Mouse (Mus musculus): ENCODE results near the gene Pygo2. TPM values are rescaled to one million over a fixed set of nuclear protein-coding genes. Genes with fewer than 3 reads are reported as not detected.

The Pygo2 gene
- total RNA-seq, 2 experiments from 2014 or later: 40.7 to 40.9 TPM

DNA sequence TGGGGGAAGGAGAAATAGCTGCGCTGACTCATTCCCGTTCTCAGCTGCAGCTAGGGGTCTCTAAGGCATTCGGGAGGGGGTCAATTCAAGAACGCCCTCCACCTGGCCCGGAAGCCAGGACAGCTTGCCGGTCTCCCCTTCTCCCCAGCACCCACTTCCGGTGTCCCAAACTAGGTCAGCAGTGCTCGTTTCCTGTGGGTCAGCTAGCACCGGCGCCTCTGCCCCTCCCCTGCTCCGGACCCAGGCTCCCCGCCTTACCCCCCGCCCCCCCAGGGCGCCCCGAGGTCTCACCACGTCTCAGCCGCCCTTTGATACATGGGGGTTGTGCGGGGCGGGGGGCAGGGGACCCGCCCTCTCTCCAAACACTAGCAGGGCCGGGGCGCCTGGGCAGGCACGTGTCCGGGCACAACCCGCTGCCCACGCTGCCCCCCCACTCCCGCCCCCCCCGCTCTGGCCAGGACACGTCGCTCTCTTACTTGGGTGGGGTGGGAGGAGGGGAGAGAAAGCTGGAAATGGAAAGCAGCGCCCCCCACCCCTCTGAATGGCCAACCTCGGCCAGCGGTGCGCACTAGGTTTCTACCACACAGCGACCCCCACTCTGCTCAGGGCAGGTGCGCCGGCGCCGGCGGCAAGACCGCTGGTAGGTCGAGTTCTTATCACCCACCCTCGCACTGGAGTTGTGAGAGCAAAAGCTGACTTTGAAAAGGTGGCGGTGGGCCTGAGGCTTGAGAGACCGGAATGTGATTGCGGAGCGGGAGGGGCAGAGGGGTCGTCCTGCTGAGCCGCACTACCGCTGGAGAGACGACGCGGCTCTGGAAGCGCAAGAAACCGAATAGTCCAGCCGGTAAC, 38.1 kb upstream of the Pygo2 start:
- peak; percentile 63 to 72 for DNase-seq (ENCODE audit: low spot score in 2 of 2)

DNA sequence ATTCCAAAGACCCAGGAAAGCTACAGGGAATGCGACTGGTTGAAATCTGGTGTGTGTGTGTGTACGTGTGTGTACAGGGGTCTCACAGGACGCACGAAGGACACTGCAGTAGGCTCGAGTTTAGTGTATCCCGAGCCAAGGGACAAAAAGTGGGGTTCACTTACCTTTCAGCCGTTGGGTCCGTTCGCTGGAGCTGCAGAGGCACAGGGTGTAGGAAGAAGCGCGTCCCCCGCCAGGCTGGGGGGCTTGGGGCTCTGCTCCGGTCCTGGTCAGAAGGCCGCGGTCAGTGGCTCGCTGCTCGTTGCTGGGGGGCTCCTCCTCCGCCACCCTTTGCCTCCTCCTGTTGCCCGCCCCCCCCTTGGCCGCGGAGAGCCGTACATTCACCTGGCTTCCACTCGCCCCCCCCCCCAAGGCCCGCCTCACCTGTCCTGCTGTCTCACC, 37.1 kb upstream of the Pygo2 start:
- peak; percentile 41 to 50 for DNase-seq (ENCODE audit: low spot score in 2 of 2)

DNA sequence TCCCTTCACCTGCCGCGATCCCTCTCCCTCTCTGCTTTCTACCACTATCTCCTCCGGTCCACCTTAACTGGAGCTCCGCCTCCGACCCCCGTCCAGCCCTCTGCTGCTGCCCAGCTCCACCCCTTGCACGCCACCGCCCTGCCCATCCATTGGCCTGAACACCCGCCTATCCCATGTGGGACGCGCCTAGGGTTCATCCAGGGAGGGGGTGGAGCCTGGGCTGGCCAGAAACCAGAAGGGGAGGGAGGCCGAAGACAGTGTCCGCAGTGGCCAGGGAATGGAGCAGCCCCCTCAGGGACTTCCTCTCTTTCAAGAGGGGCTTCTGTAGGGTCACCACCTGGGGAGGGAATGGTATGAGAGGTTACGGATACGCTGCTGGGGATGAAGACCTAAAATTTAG, 36.4 kb upstream of the Pygo2 start:
- DNase-seq (ENCODE audit: low spot score in 2 of 2): peak; percentile 96 to 98

DNA sequence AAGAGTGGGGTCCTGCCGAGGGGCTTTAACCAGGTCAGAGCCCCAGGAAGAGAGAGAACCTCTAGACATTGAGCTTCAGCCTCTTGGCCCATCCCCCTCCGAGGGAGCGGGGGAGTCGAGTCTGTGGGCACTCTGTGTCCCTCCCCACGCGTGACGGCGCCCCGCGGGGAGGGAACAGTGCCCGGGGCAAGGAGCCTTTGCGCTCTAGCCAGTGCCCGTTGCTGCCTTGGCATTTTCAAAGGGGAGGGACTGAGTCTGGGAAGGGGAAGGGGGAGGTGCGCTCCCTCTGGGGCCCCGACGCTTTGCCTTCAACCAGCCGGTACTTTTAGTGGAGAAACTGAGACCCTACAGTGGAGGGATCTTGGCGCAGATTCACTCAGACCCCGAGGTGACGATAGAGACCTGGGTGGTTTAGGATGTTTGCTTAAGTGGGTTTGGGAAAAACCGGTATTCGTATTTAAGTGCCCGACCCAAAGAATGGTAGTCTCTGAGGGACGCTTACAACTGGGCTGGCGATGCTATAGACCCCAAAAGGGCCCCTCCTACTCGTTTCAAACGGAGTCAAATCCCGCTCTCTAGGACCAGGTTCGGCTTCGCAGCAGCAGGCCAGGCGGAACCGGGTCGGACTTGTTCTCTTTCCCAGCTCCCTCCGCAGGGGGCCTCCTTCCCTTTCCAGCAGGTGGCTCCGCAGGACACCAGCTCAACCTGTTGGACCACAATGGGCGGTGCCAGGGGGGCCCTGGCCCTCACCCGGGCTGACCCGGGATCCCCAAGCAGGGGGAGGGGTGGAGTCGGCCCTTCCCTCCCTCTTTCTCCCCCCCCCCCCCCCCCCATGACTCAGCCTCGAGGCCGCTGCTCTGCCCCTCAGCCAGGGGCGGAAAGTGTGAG, 35.8 kb upstream of the Pygo2 start, which contains the start of gene Zbtb7b:
Gene Zbtb7b, minus strand, starts transcription at position 771 of the 888 bp plus-strand sequence.
- peak; percentile 81 to 83 for DNase-seq (ENCODE audit: low spot score in 2 of 2)

DNA sequence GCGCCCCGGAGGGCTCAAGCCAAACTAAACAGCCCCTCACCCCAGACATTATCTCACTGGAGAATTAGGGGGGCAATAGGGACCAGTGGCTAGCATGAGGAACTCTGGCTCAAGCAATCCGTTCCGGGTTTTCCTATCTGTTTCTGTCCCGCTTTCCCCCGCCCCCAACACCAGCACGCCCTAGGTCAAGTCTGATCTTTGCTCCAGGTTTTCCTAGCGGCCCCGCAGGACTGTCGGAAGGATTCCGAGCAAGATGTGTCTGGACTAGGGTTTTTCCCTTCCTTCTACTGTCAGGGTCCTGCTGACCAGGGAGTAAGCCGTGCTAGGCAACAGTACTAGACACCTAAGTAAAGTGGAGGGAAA, 35.1 kb upstream of the Pygo2 start:
- peak; percentile 72 to 76 for DNase-seq (ENCODE audit: low spot score in 2 of 2)

DNA sequence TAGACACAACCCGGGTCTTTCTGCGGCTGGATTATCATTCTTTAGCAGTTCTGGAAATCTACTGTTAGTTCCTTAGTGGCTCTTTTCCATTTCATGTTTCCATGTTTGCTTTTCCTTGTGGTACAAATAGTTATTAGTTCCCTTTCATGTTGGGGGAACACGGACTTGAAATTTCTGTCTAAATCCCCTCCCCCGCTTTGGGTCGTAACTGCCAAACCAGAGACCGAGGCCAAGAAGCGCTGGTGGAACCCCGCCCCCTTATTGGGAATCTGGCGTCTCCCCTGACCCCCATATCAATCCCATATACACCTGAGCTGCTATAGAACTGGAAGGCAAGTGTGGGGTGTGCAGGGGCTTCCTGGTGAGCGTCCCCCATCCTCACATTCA, 34.6 kb upstream of the Pygo2 start:
- no peak for DNase-seq (ENCODE audit: low spot score in 2 of 2)

DNA sequence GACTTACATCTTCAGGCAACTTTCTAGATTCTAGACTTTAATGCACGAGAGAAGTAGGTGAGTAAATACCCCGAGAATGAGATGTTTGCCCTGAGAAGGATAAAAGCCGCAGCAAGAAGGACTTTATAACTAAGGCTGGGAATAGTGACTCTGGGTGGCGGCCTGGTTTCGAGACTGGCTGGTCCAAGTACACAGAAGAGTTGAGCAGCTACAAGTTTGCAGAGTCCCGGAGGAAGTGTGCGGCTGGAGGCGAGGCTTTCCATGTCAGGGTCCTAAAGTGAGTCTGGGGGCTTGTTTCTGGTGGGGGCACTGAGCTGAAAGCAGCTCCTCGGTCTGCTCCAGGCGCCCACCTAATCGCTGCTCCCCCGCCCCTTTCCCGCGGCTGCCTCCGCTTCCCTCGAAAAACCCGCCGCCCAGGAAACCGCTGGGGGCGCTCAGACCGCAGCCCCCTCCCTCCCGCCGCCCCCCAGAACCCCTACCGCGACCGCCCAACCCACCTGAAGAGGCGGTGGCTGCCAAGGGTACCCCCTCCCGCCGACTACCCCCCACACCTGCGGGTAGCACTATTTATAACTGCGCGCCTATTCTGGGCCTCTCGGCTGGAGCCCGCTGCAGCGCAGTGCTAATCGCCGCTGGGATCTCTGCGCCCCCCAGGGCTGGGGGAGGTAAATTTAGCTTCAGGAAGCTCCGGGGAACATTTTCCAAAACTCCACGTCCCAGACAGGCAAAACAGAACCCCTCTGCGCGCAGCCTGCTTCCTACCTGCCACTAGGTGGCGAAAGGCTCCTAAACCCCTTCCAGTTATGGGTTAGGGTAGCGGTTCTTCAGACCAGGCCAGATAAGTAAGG, 34.0 kb upstream of the Pygo2 start:
- DNase-seq (ENCODE audit: low spot score in 2 of 2): peak; percentile 66 to 67

DNA sequence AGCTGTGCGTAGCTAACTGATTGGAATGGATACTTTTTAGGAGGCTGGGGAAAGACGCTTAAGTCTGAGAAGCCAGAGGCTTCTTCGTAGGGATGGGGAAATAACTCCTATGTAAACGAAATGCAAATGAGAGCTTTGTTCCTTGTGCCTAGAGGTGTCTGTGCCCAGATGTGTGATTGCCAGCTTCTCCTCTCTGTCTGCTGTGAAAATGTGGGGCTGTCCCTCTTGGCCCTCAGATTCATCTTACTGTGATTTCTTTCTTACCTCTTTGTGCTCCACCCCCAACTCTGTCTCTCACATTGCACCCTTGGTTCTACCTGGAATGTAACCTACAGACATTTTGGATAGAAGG, 33.4 kb upstream of the Pygo2 start:
- DNase-seq (ENCODE audit: low spot score in 2 of 2): no peak

DNA sequence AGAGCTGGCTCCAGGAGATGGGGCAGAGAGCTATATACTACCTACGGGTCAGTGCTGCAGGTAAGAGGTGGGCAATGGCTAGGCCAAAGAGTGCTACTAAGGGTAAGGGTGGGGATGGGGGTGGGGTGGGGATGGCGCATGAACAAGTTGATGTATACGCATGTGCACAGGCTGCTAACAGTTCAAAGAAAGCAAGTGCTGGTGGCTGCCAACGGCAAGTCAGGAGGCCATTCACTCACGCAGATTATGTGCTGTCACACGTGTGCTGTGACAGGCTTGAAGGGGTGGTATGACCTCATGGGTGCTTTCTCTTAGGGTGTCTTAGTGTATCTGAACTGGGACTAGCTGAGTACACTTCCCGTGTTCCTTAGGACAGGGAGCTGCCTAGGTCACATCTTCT, 28.7 kb upstream of the Pygo2 start:
- DNase-seq (ENCODE audit: low spot score in 2 of 2): no peak

DNA sequence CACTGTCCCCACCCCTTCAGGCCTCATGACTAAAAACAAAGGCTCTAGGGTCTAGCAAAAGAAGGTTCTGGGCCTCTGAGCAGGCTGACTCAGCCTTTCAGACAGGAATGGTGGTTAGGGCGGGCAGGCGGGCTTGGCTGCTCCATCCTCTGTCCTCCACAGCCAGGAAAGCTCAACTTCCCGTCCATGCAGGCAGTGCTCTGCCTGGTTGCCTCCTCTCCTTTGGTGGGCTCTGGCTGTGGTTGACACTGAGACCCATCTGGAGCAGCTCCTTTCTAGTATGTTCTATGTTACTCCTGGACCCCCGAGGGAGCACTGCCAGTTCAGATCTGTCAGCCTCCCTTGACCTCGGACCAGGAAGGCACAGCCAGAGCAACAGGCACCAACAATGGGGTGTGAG, 27.3 kb upstream of the Pygo2 start, which contains the start of gene Lenep:
Gene Lenep, minus strand, starts transcription at position 101 of the 400 bp plus-strand sequence.
- DNase-seq (ENCODE audit: low spot score in 2 of 2): no peak

DNA sequence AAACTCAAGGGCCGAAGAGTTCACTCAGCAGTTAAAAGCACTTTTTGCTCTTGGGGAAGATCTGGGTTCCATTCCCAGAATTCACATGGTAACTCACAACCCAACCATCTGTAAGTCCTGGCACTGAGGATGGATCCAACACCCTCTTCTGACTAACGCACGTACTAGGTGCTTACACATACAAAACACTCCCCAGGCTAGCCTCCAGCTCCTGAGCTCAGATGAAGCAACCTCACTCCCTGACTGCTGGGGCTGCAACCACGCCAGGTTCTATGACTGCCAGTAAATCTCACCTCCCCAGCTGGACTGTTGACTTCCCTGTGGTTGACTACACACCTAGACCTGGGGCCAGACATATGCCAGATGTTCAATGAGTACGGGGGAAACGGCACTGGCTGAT, 23.1 kb upstream of the Pygo2 start:
- no peak for DNase-seq (ENCODE audit: low spot score in 2 of 2)

DNA sequence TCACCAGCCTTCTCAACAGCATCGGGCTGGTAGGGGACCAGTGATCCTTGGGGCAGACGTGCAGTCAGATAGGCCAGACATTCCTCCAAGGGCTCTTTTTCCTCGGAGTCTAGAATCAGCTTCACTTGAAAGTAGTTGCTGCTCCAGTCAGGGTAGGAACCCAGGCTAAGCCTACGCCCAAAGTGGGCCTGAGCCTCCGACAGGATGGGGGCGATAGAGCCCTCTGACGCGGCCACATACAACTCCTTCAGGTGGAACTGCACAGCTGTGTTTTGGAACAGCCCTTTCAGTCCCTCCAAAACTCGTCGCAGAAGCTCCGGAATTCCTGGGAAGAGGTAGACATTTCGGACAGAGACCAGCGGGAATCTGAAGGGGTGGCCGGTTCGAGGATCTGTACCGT, 21.6 kb upstream of the Pygo2 start:
- DNase-seq (ENCODE audit: low spot score in 2 of 2): no peak

DNA sequence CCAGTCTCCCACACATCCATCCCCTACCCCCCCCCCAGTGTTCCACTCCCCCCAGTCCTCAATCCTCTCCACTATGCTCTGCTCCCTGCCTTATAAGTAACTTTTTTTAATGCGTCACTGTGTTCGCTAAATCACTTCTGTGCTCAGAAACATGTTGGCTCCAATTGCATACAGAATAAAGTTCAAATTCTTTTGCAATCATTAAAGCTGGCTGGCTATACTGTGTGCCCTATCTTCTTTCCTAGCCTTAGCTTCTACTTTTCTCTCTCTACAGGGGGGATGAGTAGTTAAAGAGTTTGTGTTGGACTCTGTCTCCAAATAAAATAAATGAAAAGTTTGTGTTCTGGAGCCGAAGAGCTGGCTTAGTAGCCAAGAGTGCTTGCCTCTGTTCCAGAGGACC, 20.3 kb upstream of the Pygo2 start:
- DNase-seq (ENCODE audit: low spot score in 2 of 2): no peak

DNA sequence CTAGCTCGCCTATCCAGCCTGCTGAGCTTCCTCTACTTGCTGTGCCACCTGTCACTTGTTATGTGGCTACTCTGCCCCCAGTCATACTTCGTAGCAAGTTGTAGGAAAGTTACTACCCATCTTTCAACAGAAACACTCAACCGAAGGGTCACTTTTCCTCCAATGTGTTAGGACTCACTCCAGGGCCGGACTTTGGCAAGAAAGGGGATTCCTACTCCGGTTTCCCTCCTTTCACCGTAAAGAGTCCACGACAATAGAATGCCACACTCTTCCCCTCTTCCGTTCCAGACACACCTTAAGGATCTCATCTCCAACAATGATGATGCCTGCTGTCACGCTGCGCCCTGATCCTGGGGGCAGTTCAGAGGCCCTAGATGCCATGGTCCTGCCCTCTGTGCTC, 19.1 kb upstream of the Pygo2 start:
- DNase-seq (ENCODE audit: low spot score in 2 of 2): no peak

DNA sequence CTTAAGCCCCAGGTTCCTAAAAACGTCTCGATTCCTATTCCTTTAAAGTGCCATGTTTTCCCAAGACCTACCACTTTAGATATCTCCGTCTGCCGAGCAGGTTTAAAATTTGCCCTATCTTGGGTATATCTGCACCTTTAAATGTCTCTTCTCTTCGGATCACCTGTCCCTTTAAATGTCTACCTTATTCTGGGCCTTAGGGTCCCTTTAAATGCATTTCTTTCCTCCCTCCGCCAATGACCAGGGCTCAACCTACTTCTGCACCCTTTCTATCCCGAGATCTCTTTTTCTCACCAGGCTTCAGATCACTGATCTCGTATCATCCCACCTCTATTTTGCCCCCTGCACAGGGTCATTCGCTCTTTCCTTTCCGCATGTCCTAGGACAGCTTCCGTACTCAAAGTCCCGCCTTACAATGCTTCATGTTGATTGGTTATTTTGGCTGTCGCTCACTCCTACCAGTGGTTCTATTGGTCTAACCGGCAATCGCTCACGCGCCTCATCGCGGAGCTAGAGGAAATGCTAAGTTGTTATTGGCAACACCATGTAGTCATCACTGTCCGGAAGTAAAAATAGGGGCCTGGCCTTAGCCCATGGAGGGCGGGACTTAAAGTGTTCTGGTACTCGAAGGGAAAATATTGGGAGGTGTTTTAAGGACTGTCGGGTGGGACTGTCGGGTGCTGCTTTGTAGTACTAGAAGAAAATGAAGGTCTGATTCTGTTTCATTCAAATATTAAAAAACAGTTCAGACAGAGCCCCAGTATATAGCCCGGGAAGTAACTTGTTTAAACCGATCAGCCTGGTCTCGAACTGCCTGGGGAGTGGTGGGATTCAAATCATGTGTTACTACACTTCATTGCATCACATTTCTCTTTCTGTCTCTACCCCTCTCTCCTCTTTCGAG, 18.3 kb upstream of the Pygo2 start, which contains the start of gene Flad1:
Gene Flad1, minus strand, starts transcription at position 381 of the 904 bp plus-strand sequence.
- peak; percentile 93 to 96 for DNase-seq (ENCODE audit: low spot score in 2 of 2)

DNA sequence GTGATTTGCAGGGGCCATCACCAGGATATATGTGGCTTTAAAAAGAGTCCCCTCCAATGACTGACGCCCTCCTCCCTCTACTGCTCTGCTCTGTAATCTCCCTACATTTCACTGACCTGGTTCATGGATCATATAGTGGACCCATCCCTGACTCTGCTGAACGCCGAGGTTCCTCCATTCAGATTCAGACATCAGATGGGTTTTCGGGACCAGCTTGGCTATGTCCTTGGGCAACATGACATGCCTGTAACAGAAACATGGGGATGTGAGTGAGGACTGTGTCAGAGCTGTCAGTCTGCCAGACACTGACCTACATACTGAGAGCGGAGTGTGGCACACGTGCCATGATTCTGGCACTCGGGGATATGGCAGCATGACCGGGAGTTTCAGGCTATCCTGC, 13.9 kb upstream of the Pygo2 start:
- DNase-seq (ENCODE audit: low spot score in 2 of 2): no peak

DNA sequence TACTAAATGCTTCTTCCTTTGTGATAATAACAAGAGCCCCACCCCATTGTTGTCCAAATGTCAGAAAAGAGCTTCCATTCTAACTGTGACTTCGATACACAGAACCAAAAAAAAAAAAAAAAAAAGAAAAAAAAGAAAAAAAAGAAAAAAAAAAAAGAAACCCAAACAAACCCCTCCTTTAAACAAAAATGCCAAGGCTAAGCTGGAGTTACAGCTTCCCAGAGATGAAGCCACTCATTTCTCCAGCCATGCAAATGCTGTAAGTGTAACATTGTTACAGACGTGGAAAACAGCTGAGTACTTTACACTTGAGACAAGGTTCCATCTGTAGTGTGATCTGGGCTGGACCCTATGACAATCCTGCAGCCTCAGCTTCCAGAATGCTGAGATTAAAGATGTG, 12.9 kb upstream of the Pygo2 start:
- no peak for DNase-seq (ENCODE audit: low spot score in 2 of 2)

DNA sequence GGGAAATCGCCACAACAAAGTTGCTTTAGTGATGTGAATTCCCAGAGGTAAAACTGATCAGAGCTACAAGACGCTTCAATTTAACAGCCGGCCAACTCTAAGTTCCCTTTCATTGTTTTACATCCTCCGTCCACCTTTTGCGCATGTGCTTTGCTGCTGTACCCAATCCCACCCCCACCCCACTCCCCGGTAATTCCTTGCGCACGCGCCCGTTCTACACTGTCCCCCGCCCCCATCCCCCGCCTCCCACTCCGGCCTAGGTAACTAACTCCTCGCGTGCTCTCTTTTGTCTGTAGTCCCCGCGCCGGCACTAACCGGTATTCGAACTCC, 12.2 kb upstream of the Pygo2 start:
- no peak for DNase-seq (ENCODE audit: low spot score in 2 of 2)

DNA sequence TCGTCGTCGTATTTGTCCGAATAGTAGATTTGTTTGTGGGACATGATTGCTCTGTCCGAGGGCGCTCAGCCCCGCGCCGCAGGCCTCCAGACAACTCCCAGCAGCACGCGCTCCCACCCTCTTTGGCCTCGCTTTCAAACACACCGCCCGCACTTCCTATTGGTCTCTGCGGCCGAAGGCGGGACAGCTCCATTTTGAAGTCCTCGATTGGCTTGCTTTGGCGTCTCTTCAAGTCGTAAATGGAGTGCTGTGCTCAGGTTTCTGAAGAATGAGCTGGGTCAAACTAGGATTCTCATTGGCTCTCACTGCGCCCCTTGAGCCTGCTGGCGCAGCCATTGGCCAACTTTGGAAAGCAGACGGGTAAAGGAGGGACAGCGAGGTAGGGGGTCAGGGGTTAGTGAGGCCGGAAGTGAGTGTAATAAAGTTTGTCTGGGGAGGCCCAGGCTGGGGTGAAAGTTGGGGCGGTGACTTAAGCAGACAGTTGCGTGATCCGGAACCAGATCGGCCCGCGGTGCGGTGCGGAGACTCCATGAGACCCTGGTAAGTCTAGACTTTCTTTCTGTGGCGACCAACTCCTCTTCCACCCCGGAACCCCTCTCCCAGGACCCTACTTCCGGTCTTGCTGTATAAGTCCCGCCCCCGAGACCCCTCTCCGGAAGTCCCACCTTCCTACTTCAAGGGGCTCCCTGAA, 11.7 kb upstream of the Pygo2 start, which contains the start of the genes Cks1b and Shc1:
Gene Cks1b, minus strand, starts transcription at position 214 of the 691 bp plus-strand sequence.
Gene Shc1, plus strand, starts transcription at position 274 of the 691 bp plus-strand sequence.
- DNase-seq (ENCODE audit: low spot score in 2 of 2): peak; percentile 80

All from adrenal gland, adult 18-20 months (tissue).